Mouse (Mus musculus) liver, embryonic 15.5 days (tissue): ENCODE results near the gene Tom1l2. TPM values are rescaled to one million over a fixed set of nuclear protein-coding genes. Genes with fewer than 3 reads are reported as not detected.

Experiments
- ATAC-seq: fragments of 200-750 bp; cut with Nextera tagmentation; 2 replicates; pipeline ENCODE4 v1.8.0; 2017; ENCODE audit warnings: moderate number of reproducible peaks, mild to moderate bottlenecking, moderate library complexity; ENCODE audit not compliant: insufficient read depth
- H3K27ac ChIP-seq: fragments of 300-500 bp; sonication (generic); replicated peaks from 2 replicates; pipeline ENCODE4 v1.5.1; 2015; ENCODE audit warnings: mild to moderate bottlenecking, inconsistent platforms
- H3K27me3 ChIP-seq: fragments of 300-500 bp; sonication (generic); 2 replicates; pipeline ENCODE4 v1.6.1; 2015; ENCODE audit warnings: mild to moderate bottlenecking, inconsistent platforms
- H3K36me3 ChIP-seq: fragments of 300-500 bp; sonication (generic); replicated peaks from 2 replicates; pipeline ENCODE4 v1.6.1; 2015; ENCODE audit warnings: moderate library complexity, mild to moderate bottlenecking, inconsistent platforms
- H3K4me1 ChIP-seq: fragments of 300-500 bp; sonication (generic); replicated peaks from 2 replicates; pipeline ENCODE4 v1.6.1; 2015; ENCODE audit warnings: inconsistent platforms
- H3K4me2 ChIP-seq: fragments of 300-500 bp; sonication (generic); 2 replicates; pipeline ENCODE4 v1.6.1; 2015; ENCODE audit warnings: moderate library complexity, mild to moderate bottlenecking, inconsistent platforms
- H3K4me3 ChIP-seq: fragments of 300-500 bp; sonication (generic); replicated peaks from 2 replicates; pipeline ENCODE4 v1.5.1; 2015; ENCODE audit warnings: mild to moderate bottlenecking, inconsistent platforms
- H3K9ac ChIP-seq: fragments of 300-500 bp; sonication (generic); 2 replicates; pipeline ENCODE4 v1.6.1; 2015; ENCODE audit warnings: moderate library complexity, mild to moderate bottlenecking, inconsistent platforms
- H3K9me3 ChIP-seq: fragments of 300-500 bp; sonication (generic); replicated peaks from 2 replicates; pipeline ENCODE4 v1.6.1; 2016; ENCODE audit warnings: inconsistent platforms
- WGBS: fragments of 180-500 bp; shearing (Covaris S2); methylation state at CpG from one replicate; pipeline ENCODE4 v1.1.7; 2015; ENCODE audit warnings: mixed read lengths; ENCODE audit not compliant: insufficient replicate concordance; 5-methylcytosine and 5-hydroxymethylcytosine counted together
- polyA plus RNA-seq: library from polyadenylated mRNA; unstranded; fragments of >200 nt; fragmentation: Nextera tagmentation; extraction: Ambion mirVana; gene quantifications from 2 replicates; pipeline ENCODE4 v1.2.1, GENCODE M21; 2015

Gene Tom1l2
- polyA plus RNA-seq, 1 experiment from 2014 or later: 5.3 TPM

- no peaks in the 10 kb centered on the region for H3K4me1 ChIP-seq
- WGBS: 70% methylated on average over 2 of the region's 2 CpGs
- ATAC-seq: no peak
- H3K36me3 ChIP-seq: 0 out of 2 replicates have a peak, but pooled peaks cover 8% of the 10 kb centered on the region
- H3K9me3 ChIP-seq: no peaks in the 10 kb centered on the region
- no peak overlapping the region for H3K9ac ChIP-seq
- H3K27ac ChIP-seq: no peak overlapping the region
- H3K4me2 ChIP-seq: no peak overlapping the region
- no peaks in the 10 kb centered on the region for H3K27me3 ChIP-seq
- H3K4me3 ChIP-seq: no peak overlapping the region
These were observed 102.8 kb downstream of the Tom1l2 start for GRCm38 (mm10) chr11:60249885-60250284.

- Histone ChIP-seq H3K36me3 (0 out of 2 replicates have a peak, but pooled peaks cover 8% of the 10 kb centered on the region), H3K9ac (no peak overlapping the region), H3K4me2 (no peak overlapping the region), H3K27me3 (no peaks in the 10 kb centered on the region), H3K27ac (no peak overlapping the region), H3K4me1 (no peaks in the 10 kb centered on the region), H3K9me3 (no peaks in the 10 kb centered on the region), H3K4me3 (no peak overlapping the region)
- WGBS: 43% methylated on average over 13 of the region's 13 CpGs
- ATAC-seq: no peak
These were observed 103.9 kb downstream of the Tom1l2 start for GRCm38 (mm10) chr11:60248596-60249404.

GRCm38 (mm10) chr11:60247753-60248550, 104.8 kb downstream of the Tom1l2 start:
- Histone ChIP-seq H3K27ac (no peak overlapping the region), H3K27me3 (no peaks in the 10 kb centered on the region), H3K9me3 (no peaks in the 10 kb centered on the region), H3K4me2 (no peak overlapping the region), H3K36me3 (0 out of 2 replicates have a peak, but pooled peaks cover 8% of the 10 kb centered on the region), H3K4me1 (no peaks in the 10 kb centered on the region), H3K4me3 (no peak overlapping the region), H3K9ac (no peak overlapping the region)
- 57% methylated on average over 5 of the region's 5 CpGs for WGBS
- ATAC-seq: no peak

DNA sequence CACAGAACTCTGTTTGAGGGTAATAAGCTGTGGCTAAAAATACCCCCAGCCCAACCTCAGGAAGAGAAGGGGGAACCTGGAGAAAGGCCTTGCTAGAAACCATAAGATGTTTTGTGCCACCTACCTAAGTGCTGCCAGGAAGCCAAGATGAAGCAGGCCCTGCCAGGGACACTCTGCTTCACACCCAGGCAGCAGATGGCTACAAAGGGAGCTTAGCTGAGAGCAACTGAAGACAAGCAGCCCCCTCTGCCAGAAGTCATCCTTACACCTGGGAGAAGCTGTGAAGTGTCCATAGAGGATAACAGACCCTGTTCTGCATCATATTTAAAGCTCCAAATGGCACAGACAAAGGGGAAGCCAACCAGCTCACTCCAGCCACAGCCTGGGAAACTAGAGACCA, 106.6 kb downstream of the Tom1l2 start:
- no peak overlapping the region for H3K4me3 ChIP-seq
- peaks cover 15% of the 10 kb centered on the region for H3K36me3 ChIP-seq
- ATAC-seq: no peak
- no peak overlapping the region for H3K27ac ChIP-seq
- H3K4me1 ChIP-seq: no peaks in the 10 kb centered on the region
- no peaks in the 10 kb centered on the region for H3K27me3 ChIP-seq
- no peak overlapping the region for H3K4me2 ChIP-seq
- H3K9ac ChIP-seq: no peak overlapping the region
- H3K9me3 ChIP-seq: no peaks in the 10 kb centered on the region

DNA sequence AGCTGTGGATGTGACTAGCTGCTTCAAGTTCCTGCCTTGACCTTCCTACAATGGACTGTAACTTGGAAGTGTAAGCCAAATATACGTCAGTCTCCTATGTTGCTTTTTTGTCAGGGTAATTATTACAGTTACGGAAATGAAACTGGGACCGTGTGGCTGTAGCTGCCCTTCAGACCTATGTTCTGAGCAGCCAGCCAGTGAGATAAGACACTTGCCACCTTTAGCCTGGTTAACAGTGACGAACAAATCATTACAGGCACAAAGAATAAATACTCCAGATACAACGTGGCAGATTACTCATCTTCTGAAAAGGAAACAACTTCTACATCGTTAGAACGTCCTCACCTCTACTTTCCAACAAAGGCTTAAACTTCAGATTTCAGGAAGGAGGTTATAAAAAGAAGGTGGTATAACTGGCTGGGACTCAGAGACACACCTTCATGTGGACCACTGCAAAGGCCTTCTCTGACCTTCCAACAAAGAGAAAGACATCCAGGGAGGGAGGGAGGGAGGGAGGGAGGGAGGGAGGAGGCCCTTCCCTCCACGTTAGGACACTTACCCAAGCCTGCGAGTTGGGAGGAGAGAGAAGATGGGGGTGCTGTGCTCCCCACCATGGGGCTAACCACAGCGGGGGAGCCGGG, 108.1 kb downstream of the Tom1l2 start:
- no peak overlapping the region for H3K4me3 ChIP-seq
- H3K9ac ChIP-seq: no peak overlapping the region
- WGBS: 71% methylated on average over 11 of the region's 11 CpGs
- H3K36me3 ChIP-seq: peaks cover 15% of the 10 kb centered on the region
- no peak overlapping the region for H3K4me2 ChIP-seq
- no peaks in the 10 kb centered on the region for H3K4me1 ChIP-seq
- no peak for ATAC-seq
- H3K9me3 ChIP-seq: no peaks in the 10 kb centered on the region
- H3K27ac ChIP-seq: no peak overlapping the region
- H3K27me3 ChIP-seq: no peaks in the 10 kb centered on the region

- no peak for ATAC-seq
- H3K36me3 ChIP-seq: peaks cover 15% of the 10 kb centered on the region
- H3K9me3 ChIP-seq: no peaks in the 10 kb centered on the region
- no peak overlapping the region for H3K27ac ChIP-seq
- peaks cover 5% of the 10 kb centered on the region for H3K4me1 ChIP-seq
- no peak overlapping the region for H3K4me3 ChIP-seq
- no peaks in the 10 kb centered on the region for H3K27me3 ChIP-seq
- no peak overlapping the region for H3K4me2 ChIP-seq
- H3K9ac ChIP-seq: no peak overlapping the region
- 76% methylated on average over 4 of the region's 4 CpGs for whole genome bisulfite sequencing
These were observed 112.2 kb downstream of the Tom1l2 start for GRCm38 (mm10) chr11:60240509-60240908.

DNA sequence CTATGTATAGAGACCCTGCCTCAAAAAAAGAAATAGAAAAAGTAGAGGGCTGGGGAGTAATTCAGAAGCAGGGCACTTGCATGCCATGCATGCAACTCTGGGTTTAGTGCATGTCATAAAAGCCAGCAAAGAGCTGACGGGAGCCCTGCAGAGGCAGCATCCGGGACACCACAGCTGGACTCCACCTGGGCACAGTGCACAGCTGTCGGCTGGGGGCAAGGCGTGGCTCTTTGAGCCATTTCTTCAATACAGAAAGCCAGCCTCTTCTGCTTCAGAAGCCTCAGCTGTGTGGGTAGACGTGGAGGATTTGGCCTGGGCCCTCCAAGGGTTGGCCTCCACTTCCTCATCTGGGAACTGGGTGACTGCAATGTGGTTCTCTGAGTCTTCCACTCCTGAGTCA, 117.4 kb downstream of the Tom1l2 start:
- Histone ChIP-seq H3K9ac (no peak overlapping the region), H3K27ac (no peak overlapping the region), H3K4me3 (no peak overlapping the region), H3K36me3 (peaks cover 4% of the 10 kb centered on the region; the same call in 1 of the 2 replicates), H3K4me1 (peaks cover 11% of the 10 kb centered on the region), H3K9me3 (no peaks in the 10 kb centered on the region), H3K4me2 (no peak overlapping the region), H3K27me3 (no peaks in the 10 kb centered on the region)
- WGBS: 59% methylated on average over 5 of the region's 5 CpGs
- ATAC-seq: no peak

DNA sequence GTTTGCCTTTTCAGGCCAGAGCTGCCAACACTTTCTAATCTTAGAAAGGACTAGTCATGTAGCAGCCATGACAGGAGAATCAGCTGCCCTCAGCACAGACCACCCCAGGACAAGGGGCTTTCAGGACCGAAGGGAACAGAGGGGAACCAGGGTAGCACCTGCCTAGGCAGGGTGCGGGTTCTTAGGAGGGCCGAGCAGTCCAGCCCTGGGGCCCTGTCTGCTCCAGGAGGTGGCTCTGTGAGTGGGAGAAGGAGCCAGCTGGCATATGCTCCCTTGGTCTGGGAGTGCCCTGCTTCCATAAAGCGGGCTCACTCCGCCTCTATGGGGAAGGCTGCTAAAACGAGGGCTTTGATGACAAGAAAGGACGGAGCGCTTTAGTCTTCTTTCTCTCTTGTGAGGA, 119.5 kb downstream of the Tom1l2 start:
- Histone ChIP-seq H3K9ac (no peak overlapping the region), H3K4me2 (no peak overlapping the region), H3K9me3 (no peaks in the 10 kb centered on the region), H3K4me3 (no peak overlapping the region), H3K27me3 (no peaks in the 10 kb centered on the region), H3K36me3 (no peaks in the 10 kb centered on the region; the same call in 1 of the 2 replicates), H3K27ac (no peak overlapping the region), H3K4me1 (peaks cover 15% of the 10 kb centered on the region)
- no peak for ATAC-seq
- 77% methylated on average over 8 of the region's 8 CpGs for WGBS

DNA sequence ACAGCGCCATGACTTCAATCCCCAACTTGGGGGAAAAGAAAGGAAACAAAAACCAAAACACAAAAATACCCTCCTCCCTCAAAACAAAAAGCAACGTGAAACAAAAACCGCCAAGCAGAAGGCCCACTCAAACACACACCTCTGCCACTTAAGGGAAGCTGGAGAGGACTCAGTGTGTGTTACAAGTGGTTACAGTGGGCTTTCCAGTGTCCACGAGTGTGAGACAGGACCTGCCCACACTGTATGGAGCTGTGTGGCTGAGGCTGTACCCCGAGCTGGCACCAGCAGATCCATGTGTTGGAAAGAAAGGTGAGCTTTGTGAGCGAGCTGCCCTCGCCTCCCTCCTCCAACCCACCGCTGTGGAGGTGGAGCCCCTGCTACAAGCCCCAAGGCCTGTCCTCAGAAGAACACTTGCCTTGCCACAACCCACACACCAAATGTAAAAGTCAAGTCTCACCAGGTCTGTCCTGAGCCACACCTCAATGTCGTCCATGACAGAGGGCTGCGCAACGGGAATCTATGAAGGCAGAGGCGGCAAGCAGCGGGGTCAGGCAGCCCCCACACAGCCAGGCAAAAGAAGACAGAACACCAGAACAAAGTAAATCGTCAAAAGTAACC, 120.2 kb downstream of the Tom1l2 start:
- no peak overlapping the region for H3K27ac ChIP-seq
- H3K4me2 ChIP-seq: no peak overlapping the region
- WGBS: 78% methylated on average over 14 of the region's 14 CpGs
- no peak overlapping the region for H3K4me3 ChIP-seq
- no peak overlapping the region for H3K9ac ChIP-seq
- no peaks in the 10 kb centered on the region for H3K9me3 ChIP-seq
- no peaks in the 10 kb centered on the region for H3K27me3 ChIP-seq
- H3K36me3 ChIP-seq: no peaks in the 10 kb centered on the region
- H3K4me1 ChIP-seq: peaks cover 15% of the 10 kb centered on the region
- ATAC-seq: no peak

DNA sequence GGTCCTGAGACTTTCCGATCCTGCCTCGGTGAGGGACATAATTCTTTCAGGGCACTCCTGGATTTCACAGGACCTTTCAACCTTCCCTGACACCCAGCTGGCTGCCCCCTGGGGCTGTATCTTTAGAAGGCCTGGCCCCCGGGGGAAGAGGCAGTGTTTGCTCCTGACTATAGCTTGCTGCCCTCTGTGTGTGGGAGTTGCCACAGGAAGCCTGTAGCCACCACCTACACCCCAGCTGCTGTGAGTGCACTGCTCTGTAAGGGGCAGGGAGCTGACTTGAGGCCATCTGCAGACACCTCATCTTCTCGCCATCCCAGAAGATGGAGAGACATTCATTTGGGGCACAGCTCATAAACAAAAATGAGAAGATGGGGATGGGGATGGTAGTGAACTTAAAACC, 120.8 kb downstream of the Tom1l2 start:
- no peaks in the 10 kb centered on the region for H3K36me3 ChIP-seq
- no peak overlapping the region for H3K4me2 ChIP-seq
- H3K9me3 ChIP-seq: no peaks in the 10 kb centered on the region
- H3K27me3 ChIP-seq: no peaks in the 10 kb centered on the region
- ATAC-seq: no peak
- WGBS: 56% methylated on average over 4 of the region's 4 CpGs
- no peak overlapping the region for H3K4me3 ChIP-seq
- H3K27ac ChIP-seq: no peak overlapping the region
- H3K4me1 ChIP-seq: peaks cover 15% of the 10 kb centered on the region
- H3K9ac ChIP-seq: no peak overlapping the region

GRCm38 (mm10) chr11:60231326-60231725, 121.4 kb downstream of the Tom1l2 start:
- no peaks in the 10 kb centered on the region for H3K27me3 ChIP-seq
- ATAC-seq: no peak
- WGBS: 75% methylated on average over 3 of the region's 3 CpGs
- peaks cover 15% of the 10 kb centered on the region for H3K4me1 ChIP-seq
- no peak overlapping the region for H3K27ac ChIP-seq
- H3K4me3 ChIP-seq: no peak overlapping the region
- H3K4me2 ChIP-seq: no peak overlapping the region
- no peaks in the 10 kb centered on the region for H3K36me3 ChIP-seq
- H3K9me3 ChIP-seq: no peaks in the 10 kb centered on the region
- H3K9ac ChIP-seq: no peak overlapping the region
